Mouse (Mus musculus) left cerebral cortex, postnatal 10 days (tissue): ENCODE results near the gene Fscn2. TPM values are rescaled to one million over a fixed set of nuclear protein-coding genes. Genes with fewer than 3 reads are reported as not detected.
A peak's percentile ranks its signal among the peaks of the same experiment; 100 is the strongest.
"Not testable (repeated sequence)": the region's sequence is repeated elsewhere in the genome, so short reads cannot be mapped to it uniquely, and the experiment has no call there.

Source experiments
- DNase-seq, 2 experiments: peaks; one replicate each; pipeline ENCODE4 v3.0.0; 2021 to 2022; ENCODE audit warnings: low spot score in 2 of 2, mixed read lengths in 1 of 2; ENCODE audit errors: extremely low spot score in 1 of 2
- intact Hi-C: fragments of 180-260 bp; cut with DNase I; formaldehyde crosslinking; loops from one replicate; pipeline ENCODE4 v1.15.1; 2025
- microRNA-seq: library from miRNA; unstranded; fragments of <30 nt; microRNA quantifications from one replicate; pipeline ENCODE4 v1.2.0, GENCODE M21; 2022
- total RNA-seq, 2 experiments: library from RNA; stranded (reverse); gene quantifications; 2 replicates each; pipeline ENCODE4 v1.2.3; 2021

Fscn2 gene
- total RNA-seq, 2 experiments from 2014 or later, result not detected

DNA sequence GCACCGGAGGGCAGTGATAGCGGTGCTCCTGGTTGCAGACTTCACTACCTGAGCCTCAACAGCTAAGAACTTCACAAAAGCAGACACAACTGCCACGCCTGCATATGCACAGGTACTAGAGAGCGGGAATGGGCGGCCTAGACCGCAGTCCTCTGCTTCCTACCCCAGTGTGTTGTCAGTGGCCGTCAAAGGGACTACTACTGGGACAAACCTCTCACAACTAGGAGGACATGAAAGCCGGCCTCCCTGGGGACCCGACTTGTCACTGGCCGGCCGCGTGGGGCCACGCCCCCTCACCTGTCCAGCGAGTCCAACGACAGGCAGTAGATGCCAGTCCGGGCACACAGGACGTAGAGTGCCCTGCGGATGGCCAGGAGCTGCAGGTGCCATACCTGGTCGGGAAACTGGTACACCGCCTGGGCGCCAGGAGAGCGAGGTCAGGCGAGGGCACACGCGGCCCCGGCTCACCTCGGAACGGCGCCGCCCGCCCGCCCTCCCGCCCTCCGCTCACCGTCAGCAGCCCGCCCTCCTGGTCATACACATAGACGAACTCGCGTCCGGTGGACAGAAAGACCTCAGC lies 16.8 kb downstream of the Fscn2 start:
- intact Hi-C loops, result loop anchor here (10.0 kb wide), 1 partner anchor 263 kb away; no protein-coding TSS in a partner anchor
- peak in 1 of 2 experiments; percentile 71 for DNase-seq

DNA sequence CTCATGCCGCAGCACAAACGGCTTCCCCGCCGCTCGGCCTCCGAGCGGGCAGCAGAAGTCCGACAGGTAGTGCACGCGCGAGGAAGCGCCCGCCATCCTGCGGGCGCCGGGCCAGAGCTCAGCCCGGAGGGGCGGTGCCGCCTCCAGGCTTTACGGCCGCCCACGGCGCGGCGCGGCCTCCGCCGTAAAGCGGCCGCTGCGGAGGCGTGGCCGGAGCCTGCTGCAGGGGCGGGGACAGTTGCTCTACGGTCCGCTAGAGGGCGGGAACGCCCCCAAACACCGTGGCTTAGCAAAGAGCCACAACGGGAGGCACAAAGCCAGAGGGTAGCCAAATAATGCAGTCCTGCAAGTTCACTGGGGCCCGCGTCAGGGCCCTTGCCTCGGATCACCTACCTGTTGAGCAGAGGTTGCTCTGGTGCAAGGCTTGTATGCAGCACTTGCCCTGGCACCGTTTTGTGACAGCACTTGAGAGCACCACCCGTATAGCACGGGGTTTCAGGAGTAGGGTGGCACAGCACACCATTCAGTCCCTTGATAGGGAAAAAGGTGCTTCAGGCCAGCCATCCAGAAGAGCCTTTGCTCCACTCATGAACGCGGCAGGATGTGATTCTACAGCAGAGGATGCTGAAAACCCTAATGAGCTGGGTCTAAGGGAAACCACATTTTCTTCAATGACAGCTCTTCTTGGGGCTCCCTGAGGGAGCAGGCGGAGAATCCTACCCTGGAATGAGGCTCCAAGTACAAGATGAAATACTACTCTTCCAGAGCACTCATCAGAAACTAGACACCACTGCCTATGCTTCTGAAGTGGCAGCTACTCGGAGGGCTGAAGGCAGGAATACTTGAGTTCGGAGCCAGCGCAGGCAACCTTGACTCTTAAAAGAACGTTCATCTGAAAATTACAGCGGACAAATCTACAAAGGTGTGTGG lies 17.5 kb downstream of the Fscn2 start, which contains the start of gene Faap100:
TSS of gene Faap100 (minus strand) at position 154 of the 930 bp plus-strand sequence.
- intact Hi-C loops, result loop anchor here (10.0 kb wide), 1 partner anchor 264 kb away; no protein-coding TSS in a partner anchor

GRCm38 (mm10) chr11:120380271-120380670 lies 18.9 kb downstream of the Fscn2 start:
- intact Hi-C loops, result no loop called here
- no peak for DNase-seq

More for the DNA sequence above, 17.5 kb downstream of the Fscn2 start, which contains the start of gene Faap100:
- DNase-seq, result peak; percentile 85 to 94

DNA sequence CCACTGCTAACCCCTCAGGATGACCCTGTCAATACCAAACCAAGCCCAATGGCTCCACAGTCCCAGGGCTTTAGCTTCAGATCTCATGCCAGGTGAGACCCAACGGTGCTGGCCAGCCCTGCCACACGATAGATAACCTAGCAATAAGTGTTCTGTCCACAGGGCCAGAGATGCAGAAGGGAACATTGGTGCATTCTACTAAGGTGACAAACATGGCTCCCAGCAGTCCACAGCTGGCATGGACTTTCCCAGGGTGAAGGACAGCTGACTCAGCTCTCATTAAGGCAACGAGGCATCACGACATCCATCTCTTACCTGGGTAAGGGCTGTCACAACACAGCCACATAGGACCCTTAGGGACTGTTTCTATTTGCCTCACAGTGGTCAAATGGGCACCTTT lies 19.8 kb downstream of the Fscn2 start:
- intact Hi-C loops, result no loop called here
- DNase-seq, result no peak

DNA sequence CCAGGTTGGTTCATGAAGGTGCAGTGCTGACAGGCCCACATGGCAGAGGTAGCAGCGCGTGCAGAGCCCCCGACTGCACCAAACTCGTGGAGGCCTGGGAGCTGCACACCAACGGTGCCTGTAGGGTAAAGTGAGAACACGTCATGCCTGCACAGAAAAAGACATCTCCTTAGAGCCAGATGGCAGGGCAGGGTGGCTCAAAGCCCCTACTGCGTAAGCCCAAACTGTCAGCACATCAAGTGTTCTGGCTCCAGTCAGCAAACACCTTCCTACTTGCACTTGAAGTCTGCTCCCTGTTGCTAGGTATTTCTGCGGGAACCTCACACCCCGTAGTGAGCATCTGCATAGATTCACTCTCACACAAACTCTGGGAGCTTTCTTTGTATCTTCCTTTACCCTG lies 21.2 kb downstream of the Fscn2 start:
- intact Hi-C loops, result no loop called here
- DNase-seq, result peak in 1 of 2 experiments; percentile 26

GRCm38 (mm10) chr11:120386632-120387031 lies 25.3 kb downstream of the Fscn2 start:
- no peak for DNase-seq
- intact Hi-C loops, result no loop called here

DNA sequence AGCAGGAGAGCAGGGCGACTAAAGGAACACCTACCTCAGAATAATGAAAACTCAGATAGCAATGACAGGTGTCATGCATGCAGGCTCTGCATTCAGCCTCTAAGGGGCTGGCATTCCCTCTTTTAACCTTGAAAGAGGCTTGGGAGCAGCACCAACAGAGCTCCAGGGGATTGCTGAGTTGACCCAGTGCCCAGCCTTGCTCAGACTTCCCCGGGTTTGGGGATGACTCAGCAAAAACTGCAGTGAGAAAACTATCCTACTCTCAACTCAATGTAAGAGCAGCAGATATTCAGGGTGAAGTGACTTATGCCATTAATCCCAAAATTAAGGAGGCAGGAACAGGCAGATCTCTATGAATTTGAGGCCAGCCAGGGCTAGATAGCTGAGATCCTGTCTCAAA lies 25.8 kb downstream of the Fscn2 start:
- no peak for DNase-seq
- intact Hi-C loops, result no loop called here

DNA sequence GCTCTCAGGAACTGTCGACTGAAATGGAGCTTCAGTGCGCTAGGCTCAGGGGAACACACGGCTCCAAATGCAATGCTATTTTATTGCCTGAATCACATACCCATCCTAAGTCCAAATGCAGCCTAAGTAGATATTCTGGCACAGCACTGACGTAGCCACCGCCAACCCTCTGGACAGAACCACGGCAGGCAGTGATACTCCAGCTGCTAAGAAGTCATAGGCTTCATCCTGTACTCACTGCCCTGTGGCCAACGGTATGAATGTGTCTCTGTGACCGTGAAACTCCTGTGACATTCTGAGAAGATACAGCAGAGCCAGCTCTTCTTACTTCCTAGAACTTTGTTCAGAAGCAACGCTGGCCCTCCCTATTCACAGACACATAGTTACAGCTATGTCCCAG lies 27.2 kb downstream of the Fscn2 start:
- intact Hi-C loops, result no loop called here
- no peak for DNase-seq

- DNase-seq, result no peak
- intact Hi-C loops, result no loop called here
Observed at GRCm38 (mm10) chr11:120395661-120396060, 34.3 kb downstream of the Fscn2 start.

DNA sequence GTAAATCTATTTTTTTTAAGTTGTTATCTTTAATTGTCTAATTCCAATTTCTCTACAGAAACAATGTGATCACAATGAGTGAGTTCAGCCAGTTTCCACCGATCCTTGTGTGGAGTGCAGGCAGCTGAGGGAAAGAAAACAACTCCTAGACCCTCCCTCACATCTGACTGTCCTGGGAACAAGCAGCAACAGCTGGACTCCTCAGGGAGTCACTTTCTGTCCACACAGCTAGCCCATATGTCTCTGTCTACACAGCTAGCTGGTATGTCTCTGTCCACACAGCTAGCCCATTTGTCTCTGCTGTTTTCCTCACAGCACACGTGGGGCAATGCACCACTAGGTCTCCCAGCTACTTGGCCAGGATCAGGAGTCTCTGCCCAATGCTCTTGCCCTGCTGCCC lies 36.3 kb downstream of the Fscn2 start:
- intact Hi-C loops, result no loop called here
- no peak for DNase-seq

DNA sequence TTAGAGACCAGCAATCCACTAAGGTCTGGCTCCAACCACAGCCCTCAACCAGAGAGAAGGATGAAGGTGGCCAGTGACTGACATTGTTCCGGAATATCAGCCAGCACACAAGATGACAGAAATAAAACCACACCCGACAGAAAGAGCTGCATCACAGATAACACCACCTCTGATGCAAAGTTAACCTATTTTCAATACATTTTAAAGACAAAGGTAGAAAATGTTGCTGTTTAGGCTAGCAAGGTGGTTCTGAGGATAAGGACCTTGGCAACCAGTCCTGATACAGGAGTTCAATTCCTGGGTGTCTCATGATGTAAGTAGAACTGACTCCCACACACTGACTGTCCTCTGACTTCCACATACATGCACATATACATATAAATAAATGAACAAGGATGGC lies 38.0 kb downstream of the Fscn2 start:
- no peak for DNase-seq
- intact Hi-C loops, result no loop called here

DNA sequence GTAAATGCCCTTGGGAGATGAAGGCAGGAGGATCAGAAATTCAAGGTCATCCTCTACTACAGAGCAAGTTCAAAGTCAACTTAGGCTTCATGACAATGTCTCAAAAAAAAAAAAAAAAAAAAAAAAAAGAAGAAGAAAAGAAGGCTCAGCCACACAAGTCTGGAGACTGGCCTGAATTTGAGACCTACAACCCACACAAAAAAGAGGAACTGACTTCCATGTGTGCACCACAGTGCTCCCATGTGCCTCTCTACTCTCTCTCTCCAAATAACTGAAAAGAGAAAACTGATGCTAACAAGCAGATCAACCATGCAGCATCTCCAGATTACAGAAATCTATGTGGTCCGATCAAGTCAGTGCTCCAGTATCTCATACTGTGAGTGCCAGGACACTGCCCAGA lies 43.5 kb downstream of the Fscn2 start:
- intact Hi-C loops, result no loop called here
- no peak for DNase-seq

- no peak for DNase-seq
- intact Hi-C loops, result no loop called here
Observed at GRCm38 (mm10) chr11:120405867-120406266, 44.5 kb downstream of the Fscn2 start.

GRCm38 (mm10) chr11:120406445-120406844 lies 45.1 kb downstream of the Fscn2 start:
- intact Hi-C loops, result no loop called here

DNA sequence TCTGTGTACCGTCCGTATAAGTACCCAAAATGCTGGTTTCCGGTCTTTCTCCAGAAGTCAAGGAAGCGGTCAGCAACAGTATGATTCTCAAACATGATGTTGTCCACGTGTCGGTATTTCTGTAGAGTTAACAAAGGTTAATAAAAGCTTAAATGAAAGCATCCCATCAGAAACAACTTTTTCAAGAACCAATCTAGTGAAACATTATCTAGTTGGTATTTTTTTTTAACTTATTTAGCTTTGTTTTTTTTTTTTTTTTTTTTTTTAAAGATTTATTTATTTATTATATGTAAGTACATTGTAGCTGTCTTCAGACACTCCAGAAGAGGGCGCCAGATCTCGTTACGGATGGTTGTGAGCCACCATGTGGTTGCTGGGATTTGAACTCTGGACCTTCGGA lies 52.3 kb downstream of the Fscn2 start:
- DNase-seq, intact Hi-C loops: not testable (repeated sequence)

More at GRCm38 (mm10) chr11:120406445-120406844, 45.1 kb downstream of the Fscn2 start:
- DNase-seq, result no peak

Small RNA genes lying within 50 kb of the gene (microRNA-seq; reads per million reads assigned to microRNA genes)
- not detected for gene Gm23419
- gene Mir6935, result 3.2 reads per million, percentile 4 among the genes with 10 or more reads in this experiment

Other genes with a start within 250 kb of the Fscn2 start
- 100 to 1,000 TPM; 107 to 118 TPM for gene Slc38a10, start 210.2 kb upstream of the Fscn2 start, total RNA-seq
- gene Bahcc1, start 128.6 kb upstream of the Fscn2 start, total RNA-seq, result 10 to 100 TPM; 19.7 to 20.6 TPM
- gene Actg1, start 13.0 kb upstream of the Fscn2 start, total RNA-seq, result 1,000 to 10,000 TPM; 2,375 to 2,523 TPM
- 10 to 100 TPM; 59.2 to 64.4 TPM for gene Faap100, start 17.2 kb downstream of the Fscn2 start, total RNA-seq
- gene Nploc4, start 76.2 kb downstream of the Fscn2 start, total RNA-seq, result 10 to 100 TPM; 63.1 to 70.3 TPM
- gene Tspan10, start 81.1 kb downstream of the Fscn2 start, total RNA-seq, result not detected
- gene Pde6g, start 92.0 kb downstream of the Fscn2 start, total RNA-seq, result under 1 TPM; 0.24 to 0.34 TPM
- 10 to 100 TPM; 10.6 to 13.8 TPM for gene Oxld1, start 96.5 kb downstream of the Fscn2 start, total RNA-seq
- 10 to 100 TPM; 16.8 to 20.8 TPM for gene Ccdc137, start 96.6 kb downstream of the Fscn2 start, total RNA-seq
- 10 to 100 TPM; 60.9 to 61.0 TPM for gene Arl16, start 106.1 kb downstream of the Fscn2 start, total RNA-seq
- 10 to 100 TPM; 76.6 to 79.1 TPM for gene Mrpl12, start 123.1 kb downstream of the Fscn2 start, total RNA-seq
- 10 to 100 TPM; 23.4 to 26.6 TPM for gene Slc25a10, start 130.3 kb downstream of the Fscn2 start, total RNA-seq
- gene Gcgr, start 169.2 kb downstream of the Fscn2 start, total RNA-seq, result under 1 TPM in 1 of 2 experiments, not detected in 1; 0.26 TPM
- gene Mcrip1, start 188.2 kb downstream of the Fscn2 start, total RNA-seq, result 100 to 1,000 TPM; 103 to 110 TPM
- not detected for gene Ppp1r27, start 189.6 kb downstream of the Fscn2 start, total RNA-seq
- gene P4hb, start 211.7 kb downstream of the Fscn2 start, total RNA-seq, result 100 to 1,000 TPM; 136 to 138 TPM
- gene Arhgdia, start 220.1 kb downstream of the Fscn2 start, total RNA-seq, result 100 to 1,000 TPM; 406 to 417 TPM
- 10 to 100 TPM; 69.3 to 76.5 TPM for gene Alyref, start 236.8 kb downstream of the Fscn2 start, total RNA-seq
- 100 to 1,000 TPM; 102 to 110 TPM for gene Anapc11, start 236.9 kb downstream of the Fscn2 start, total RNA-seq
- gene Npb, start 246.9 kb downstream of the Fscn2 start, total RNA-seq, result not detected